Comparison of ENCODE assay signal across 8 mouse cellular contexts in genomic region chr5:105799850-105800635, GRCm38 (mm10).
DNase-seq lines count a peak whose midpoint lies in the region; ATAC-seq and TF ChIP-seq lines count a peak whose summit lies in the region.

No protein-coding gene starts in this region.

- peak overlapping the region; percentile 17; the same call in 1 of the 2 replicates for H3K4me3 ChIP-seq in gastrocnemius, adult 2 months
- no peak overlapping the region for H3K4me3 ChIP-seq in liver, embryonic 16.5 days (ENCODE audit: low read depth, low read length)

- peaks cover 6% of the 10 kb centered on the region; the same call in 1 of the 2 replicates for H3K4me1 ChIP-seq in liver, embryonic 16.5 days (ENCODE audit: control insufficient read depth, low read depth, low read length)

- H3K27me3 ChIP-seq in liver, embryonic 16.5 days (ENCODE audit: control insufficient read depth, insufficient read depth, low read depth, low read length) = no peaks in the 10 kb centered on the region

- no peak for DNase-seq in gastrocnemius, adult 2 months
- no peak for DNase-seq in gastrocnemius, adult 8-10 months (ENCODE audit: low spot score in 2 of 2)
- peak; percentile 20 for DNase-seq in Muller cell, postnatal 12 days (ENCODE audit: inconsistent ontology term)
- no peak for DNase-seq in left cerebral cortex, adult 11 months (ENCODE audit: low spot score)
- DNase-seq in right cerebral cortex, postnatal 36 days (ENCODE audit: low spot score in 2 of 2) = no peak
- no peak for DNase-seq in cerebellum, postnatal 25 days

- no peak for TF ChIP-seq CTCF in gastrocnemius, adult 2 months (IDR thresholded peaks at IDR 0.05)

- no peak overlapping the region for H3K9ac ChIP-seq in liver, embryonic 16.5 days (ENCODE audit: low read depth, low read length)

- ATAC-seq in hematopoietic stem cell, adult 5-6 weeks (replicated peaks in 1 of 2; ENCODE audit: insufficient read depth in 1 of 2, low FRiP score in 2 of 2, low TSS enrichment in 1 of 2, low read depth in 1 of 2, poor library complexity in 2 of 2, severe bottlenecking in 2 of 2) = peak; percentile 25 to 37; a peak in 1 of 4 replicates
- ATAC-seq in liver, embryonic 16.5 days (ENCODE audit: low read depth) = peak; percentile 42; the same call in 1 of the 2 replicates

- WGBS in liver, embryonic 16.5 days (ENCODE audit: insufficient replicate concordance) = 38% methylated on average over 13 of the region's 13 CpGs

- H3K4me2 ChIP-seq in liver, embryonic 16.5 days (ENCODE audit: low read depth, low read length) = 0 out of 2 replicates have a peak overlapping the region, but pooled peaks have one; percentile 20

- intact Hi-C loops in gastrocnemius, adult 2 months (cut with DNase I) = no loop called here

- H3K9me3 ChIP-seq in liver, embryonic 16.5 days (replicated peaks; ENCODE audit: control insufficient read depth, low read length) = no peaks in the 10 kb centered on the region

- H3K36me3 ChIP-seq in liver, embryonic 16.5 days (ENCODE audit: control insufficient read depth, insufficient read depth) = no peaks in the 10 kb centered on the region

- peak overlapping the region; percentile 63 for H3K27ac ChIP-seq in gastrocnemius, adult 2 months
- H3K27ac ChIP-seq in liver, embryonic 16.5 days (ENCODE audit: low read length) = peak overlapping the region; percentile 73
